Mouse (Mus musculus) inflammation-experienced regulatory T-cells, adult 16 weeks (primary cell): ENCODE measurements around the gene Suclg2. TPM values are rescaled to one million over a fixed set of nuclear protein-coding genes. Genes with fewer than 3 reads are reported as not detected.

ENCODE experiments used
- polyA plus RNA-seq: library from polyadenylated mRNA; unstranded; fragments of 100-300 nt; shearing (Covaris generic); gene quantifications from one replicate; pipeline ENCODE4 v1.2.1, GENCODE M21; 2017

Suclg2 gene
- 54.6 TPM for polyA plus RNA-seq

DNA sequence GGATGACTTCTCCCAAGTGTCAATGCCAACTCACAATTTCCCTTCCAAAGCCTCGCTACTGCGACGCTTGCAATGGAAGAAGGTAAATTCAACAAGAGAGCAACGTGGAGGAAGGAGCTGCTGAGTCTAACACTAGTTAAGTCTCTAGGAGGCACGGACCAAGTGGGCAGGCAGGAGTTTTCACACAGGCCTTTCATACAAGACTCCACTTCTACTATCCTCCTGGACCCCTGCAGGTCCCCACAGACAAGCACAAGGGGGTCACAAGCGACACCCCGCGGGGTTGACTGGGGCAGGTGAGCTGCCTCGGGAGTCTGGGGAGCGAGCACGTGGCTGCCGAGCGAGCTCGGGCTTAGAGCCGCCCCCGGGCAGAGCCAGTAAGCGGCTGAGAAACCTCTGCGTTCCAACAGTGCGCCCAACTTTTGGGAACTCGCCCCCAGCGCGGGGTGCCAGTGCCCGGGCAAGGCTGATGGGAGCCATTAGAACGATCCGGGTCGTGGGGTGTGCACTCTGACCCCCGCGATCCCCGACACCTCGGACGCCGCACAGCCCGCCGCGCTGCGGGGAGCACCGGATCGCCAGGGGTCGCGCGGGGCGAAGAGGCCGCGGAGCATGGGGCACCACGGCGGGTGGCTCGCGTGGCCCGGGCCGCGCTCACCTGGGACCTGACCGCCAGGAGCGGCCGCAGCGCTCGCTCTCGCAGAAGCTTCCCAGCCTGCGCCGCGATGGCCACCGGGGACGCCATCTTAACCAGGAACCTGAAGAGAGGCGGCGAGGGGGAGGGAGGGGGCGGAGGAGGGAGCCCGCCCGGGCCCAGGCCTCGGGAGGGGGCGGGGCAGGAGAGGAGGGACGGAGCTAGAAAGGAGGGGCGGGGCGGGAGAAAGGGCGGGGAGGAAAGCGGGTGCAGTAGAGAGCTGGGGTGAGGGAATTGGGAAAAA is at the start of gene Suclg2:
Suclg2 (minus strand) TSS at position 770 of the 938 bp plus-strand sequence.

